Mouse (Mus musculus) heart, embryonic 10.5 days (tissue): ENCODE measurements around the gene Eps8. TPM values are rescaled to one million over a fixed set of nuclear protein-coding genes. Genes with fewer than 3 reads are reported as not detected.
"Not testable (repeated sequence)": the region's sequence is repeated elsewhere in the genome, so short reads cannot be mapped to it uniquely, and the experiment has no call there.

Experiments used
- DNase-seq: peaks from one replicate; pipeline ENCODE4 v3.0.0-alpha.2; 2017; ENCODE audit warnings: low spot score
- H3K27ac ChIP-seq: fragments of 300-500 bp; sonication (generic); 2 replicates; pipeline ENCODE4 v1.5.1; 2016; ENCODE audit warnings: mild to moderate bottlenecking
- H3K27me3 ChIP-seq: fragments of 300-500 bp; sonication (generic); 2 replicates; pipeline ENCODE4 v1.6.1; 2016; ENCODE audit warnings: mild to moderate bottlenecking; ENCODE audit not compliant: poor library complexity, insufficient read depth, severe bottlenecking
- H3K36me3 ChIP-seq: fragments of 300-500 bp; sonication (generic); 2 replicates; pipeline ENCODE4 v1.6.1; 2016; ENCODE audit warnings: mild to moderate bottlenecking, moderate library complexity
- H3K4me1 ChIP-seq: fragments of 300-500 bp; sonication (generic); 2 replicates; pipeline ENCODE4 v1.6.1; 2016; ENCODE audit warnings: mild to moderate bottlenecking
- H3K4me3 ChIP-seq: fragments of 300-500 bp; sonication (generic); 2 replicates; pipeline ENCODE4 v1.5.1; 2016; ENCODE audit warnings: mild to moderate bottlenecking, moderate library complexity
- H3K9me3 ChIP-seq: fragments of 300-500 bp; sonication (generic); 2 replicates; pipeline ENCODE4 v1.6.1; 2016; ENCODE audit warnings: mild to moderate bottlenecking, moderate library complexity
- WGBS: fragments of 180-500 bp; shearing (Covaris S2); methylation state at CpG from one replicate; pipeline ENCODE4 v1.1.7; 2016; 5-methylcytosine and 5-hydroxymethylcytosine counted together
- polyA plus RNA-seq: library from polyadenylated mRNA; unstranded; fragments of >200 nt; fragmentation: Nextera tagmentation; extraction: Ambion mirVana; gene quantifications from 2 replicates; pipeline ENCODE4 v1.2.1, GENCODE M21; 2016

Eps8 gene
- polyA plus RNA-seq, 1 experiment from 2014 or later: 16.3 TPM

DNA sequence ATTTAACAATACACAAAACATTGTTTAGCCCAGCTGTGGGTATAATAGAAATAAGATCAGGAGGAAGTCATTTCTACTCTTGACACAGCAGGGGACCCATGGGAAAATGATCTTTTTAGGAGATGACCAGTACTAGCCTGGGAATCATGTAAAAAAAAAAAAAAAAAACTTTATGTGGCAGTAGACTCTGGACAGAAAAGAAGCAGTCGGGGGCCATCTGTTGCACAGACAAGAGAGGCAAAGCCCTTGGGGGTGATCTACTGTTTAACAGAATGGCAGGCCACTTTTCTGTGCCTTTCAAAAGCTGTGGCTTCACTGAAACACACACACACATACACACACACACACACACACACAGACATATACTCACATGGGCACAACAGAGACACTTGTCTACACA is 159.9 kb downstream of the Eps8 start:
- no peaks in the 10 kb centered on the region for H3K27me3 ChIP-seq
- no peak for DNase-seq
- H3K27ac ChIP-seq: no peak overlapping the region
- H3K9me3 ChIP-seq: no peaks in the 10 kb centered on the region
- H3K4me3 ChIP-seq: no peak overlapping the region
- H3K4me1 ChIP-seq: no peaks in the 10 kb centered on the region; the same call in 1 of the 2 replicates
- 87% methylated on average over 1 of the region's 1 CpGs for WGBS
- H3K36me3 ChIP-seq: 0 out of 2 replicates have a peak, but pooled peaks cover 3% of the 10 kb centered on the region

DNA sequence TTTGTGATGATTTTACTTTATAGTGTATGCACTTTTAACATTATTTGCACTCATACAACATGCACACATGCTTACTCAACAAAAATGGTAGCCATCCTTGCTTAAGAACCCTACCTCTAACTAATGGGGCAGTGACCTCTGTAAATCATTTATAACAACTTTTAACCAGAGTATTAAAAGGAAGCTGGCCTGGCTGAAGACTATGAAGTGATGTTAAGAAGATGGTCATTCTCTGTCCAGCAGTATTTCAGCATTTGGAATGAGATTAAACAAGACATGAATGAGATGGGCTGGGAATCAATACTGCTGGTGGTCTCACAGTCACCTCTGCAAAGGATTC is 160.6 kb downstream of the Eps8 start:
- DNase-seq: no peak
- Histone ChIP-seq H3K4me3 (no peak overlapping the region), H3K36me3 (0 out of 2 replicates have a peak, but pooled peaks cover 3% of the 10 kb centered on the region), H3K4me1 (no peaks in the 10 kb centered on the region; the same call in 1 of the 2 replicates), H3K27me3 (no peaks in the 10 kb centered on the region), H3K9me3 (no peaks in the 10 kb centered on the region), H3K27ac (no peak overlapping the region)

DNA sequence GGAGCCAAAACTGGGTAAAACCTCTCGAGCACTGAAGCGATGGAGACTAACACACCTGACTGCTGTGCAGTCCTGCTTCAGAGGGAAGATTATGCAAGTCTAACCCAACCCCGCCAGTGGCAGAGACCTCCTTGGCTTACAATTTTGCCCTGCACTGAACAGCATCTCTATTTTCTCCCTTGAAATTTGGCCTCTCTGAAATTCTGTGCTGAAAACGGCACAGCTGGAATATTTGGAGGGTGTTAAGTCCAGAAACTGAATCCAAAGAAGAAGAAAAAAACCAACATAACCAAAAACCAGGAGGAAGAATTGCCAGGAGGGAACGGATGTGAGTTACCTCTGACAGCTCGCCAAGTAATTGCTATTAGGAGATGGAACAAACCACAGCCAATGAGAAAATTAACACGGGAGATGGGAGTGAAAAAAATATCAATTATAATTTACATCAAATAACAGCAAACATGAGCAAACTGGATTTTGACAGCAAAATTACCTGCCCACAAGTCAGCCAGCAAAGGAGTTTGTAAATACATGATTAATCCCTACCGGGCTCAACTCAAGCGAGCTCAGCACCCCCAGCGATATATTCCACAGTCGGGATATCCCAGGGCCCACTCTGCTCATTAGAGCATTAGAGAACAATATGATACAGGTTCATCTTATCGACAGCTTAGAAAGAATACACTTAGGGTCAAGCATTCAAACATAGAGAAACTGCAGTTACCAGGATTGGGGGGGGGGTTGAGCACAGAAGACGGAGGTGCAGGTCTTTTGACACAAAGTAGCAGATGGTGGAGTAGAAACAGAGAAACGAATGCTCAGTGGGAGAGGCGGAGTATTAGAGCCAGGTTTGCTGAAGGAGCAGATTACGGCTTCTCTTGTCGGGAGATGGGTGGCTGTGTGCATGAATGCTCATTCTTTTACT is 161.2 kb downstream of the Eps8 start:
- Histone ChIP-seq H3K4me3 (no peak overlapping the region), H3K27ac (no peak overlapping the region), H3K27me3 (no peaks in the 10 kb centered on the region), H3K36me3 (0 out of 2 replicates have a peak, but pooled peaks cover 3% of the 10 kb centered on the region), H3K4me1 (no peaks in the 10 kb centered on the region; the same call in 1 of the 2 replicates), H3K9me3 (no peaks in the 10 kb centered on the region)
- WGBS: 84% methylated on average over 17 of the region's 17 CpGs
- peak; percentile 58 for DNase-seq

DNA sequence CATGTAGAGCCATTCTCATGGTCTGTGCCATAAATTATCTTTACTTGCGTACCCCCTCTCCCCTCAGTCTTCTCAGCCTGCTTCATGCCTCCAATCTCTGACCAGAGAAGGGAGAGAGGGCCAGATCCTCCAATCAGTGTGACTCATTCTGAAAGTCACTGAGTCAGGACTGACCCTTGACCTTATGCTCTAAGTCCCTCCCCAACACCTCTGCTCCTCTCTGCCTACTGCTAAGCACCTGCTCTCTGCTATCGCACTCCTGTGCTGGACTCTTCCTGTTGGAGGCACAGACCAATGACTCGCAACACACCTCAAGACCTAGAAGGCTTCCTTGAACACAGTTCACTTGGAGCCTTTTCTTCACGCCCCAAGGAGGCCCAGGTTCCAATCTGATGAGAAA is 162.1 kb downstream of the Eps8 start:
- H3K4me1 ChIP-seq: peaks cover under 1% of the 10 kb centered on the region; the same call in 1 of the 2 replicates
- H3K4me3 ChIP-seq: no peak overlapping the region
- no peaks in the 10 kb centered on the region for H3K9me3 ChIP-seq
- DNase-seq: peak; percentile 61
- no peaks in the 10 kb centered on the region for H3K27me3 ChIP-seq
- H3K27ac ChIP-seq: no peak overlapping the region
- H3K36me3 ChIP-seq: 0 out of 2 replicates have a peak, but pooled peaks cover 3% of the 10 kb centered on the region
- WGBS: 90% methylated on average over 4 of the region's 4 CpGs

DNA sequence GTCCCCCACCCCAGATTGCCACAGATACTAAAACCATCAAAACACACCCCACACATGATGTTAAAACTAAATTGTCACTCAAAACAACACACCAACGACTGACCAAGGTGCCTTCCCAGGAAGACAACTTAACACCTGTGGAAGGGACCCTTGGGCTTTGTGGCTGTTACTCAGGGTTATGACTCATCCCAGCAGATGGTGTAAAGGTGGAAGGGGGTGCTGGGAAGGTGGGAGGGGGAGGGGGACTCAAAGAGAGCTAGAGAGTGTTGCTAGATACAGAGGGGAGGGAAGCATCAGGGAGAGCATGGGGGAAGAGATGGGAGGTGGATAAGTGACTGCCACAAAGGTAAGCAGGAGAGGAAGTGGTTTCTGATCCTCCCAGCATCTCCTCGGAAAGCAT is 163.0 kb downstream of the Eps8 start:
- Histone ChIP-seq H3K9me3 (no peaks in the 10 kb centered on the region), H3K4me1 (peaks cover 8% of the 10 kb centered on the region; the same call in 1 of the 2 replicates), H3K4me3 (no peak overlapping the region), H3K27ac (no peak overlapping the region), H3K36me3 (no peaks in the 10 kb centered on the region), H3K27me3 (no peaks in the 10 kb centered on the region)
- peak; percentile 19 for DNase-seq
- WGBS: 53% methylated on average over 2 of the region's 2 CpGs

DNA sequence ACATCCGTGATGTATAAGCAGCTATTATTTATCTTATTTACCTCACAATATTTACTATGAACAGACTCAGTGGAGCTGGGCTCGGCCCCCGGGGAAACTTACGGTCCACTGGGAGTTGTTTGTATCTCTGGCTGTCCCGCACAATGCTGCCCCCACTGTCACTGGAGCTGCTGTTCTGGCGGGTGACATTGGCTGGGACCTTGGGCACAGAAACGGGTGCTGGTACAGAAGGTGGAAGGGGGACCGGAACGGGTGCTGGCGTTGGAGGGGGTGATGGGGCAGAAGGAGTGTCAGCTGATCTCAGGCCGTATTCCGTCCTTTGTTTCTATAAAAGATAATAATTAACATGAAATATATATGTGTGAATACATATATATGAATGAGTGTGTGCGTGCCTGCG is 164.6 kb downstream of the Eps8 start:
- H3K27me3 ChIP-seq: no peaks in the 10 kb centered on the region
- no peaks in the 10 kb centered on the region for H3K9me3 ChIP-seq
- DNase-seq: no peak
- no peak overlapping the region for H3K4me3 ChIP-seq
- no peak overlapping the region for H3K27ac ChIP-seq
- WGBS: 90% methylated on average over 14 of the region's 14 CpGs
- no peaks in the 10 kb centered on the region for H3K36me3 ChIP-seq
- H3K4me1 ChIP-seq: peaks cover 10% of the 10 kb centered on the region; the same call in 1 of the 2 replicates

DNA sequence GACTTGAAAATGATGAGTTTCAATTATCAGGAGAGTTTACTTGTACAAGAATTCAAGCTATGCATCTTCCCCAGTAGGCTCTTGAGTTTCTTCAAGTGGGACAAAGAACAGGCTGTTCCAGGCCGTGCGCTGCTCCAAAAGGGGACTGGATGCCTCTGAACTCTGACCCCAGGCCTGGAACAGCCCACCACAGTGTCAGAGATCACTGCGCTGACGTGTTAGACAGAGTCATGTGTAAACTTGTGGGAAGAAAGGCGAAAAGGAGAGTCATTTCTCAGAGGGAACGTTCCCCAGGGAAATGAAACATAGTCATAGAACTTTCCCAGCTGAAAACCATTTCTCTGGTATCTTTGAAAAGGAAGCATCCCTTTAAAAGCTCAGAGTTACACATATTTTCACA is 167.2 kb downstream of the Eps8 start:
- H3K4me3 ChIP-seq: no peak overlapping the region
- peaks cover 28% of the 10 kb centered on the region for H3K4me1 ChIP-seq
- no peaks in the 10 kb centered on the region for H3K36me3 ChIP-seq
- H3K27me3 ChIP-seq: 0 out of 2 replicates have a peak, but pooled peaks cover 17% of the 10 kb centered on the region
- no peaks in the 10 kb centered on the region for H3K9me3 ChIP-seq
- DNase-seq: peak; percentile 83
- WGBS: 29% methylated on average over 6 of the region's 6 CpGs
- no peak overlapping the region for H3K27ac ChIP-seq

DNA sequence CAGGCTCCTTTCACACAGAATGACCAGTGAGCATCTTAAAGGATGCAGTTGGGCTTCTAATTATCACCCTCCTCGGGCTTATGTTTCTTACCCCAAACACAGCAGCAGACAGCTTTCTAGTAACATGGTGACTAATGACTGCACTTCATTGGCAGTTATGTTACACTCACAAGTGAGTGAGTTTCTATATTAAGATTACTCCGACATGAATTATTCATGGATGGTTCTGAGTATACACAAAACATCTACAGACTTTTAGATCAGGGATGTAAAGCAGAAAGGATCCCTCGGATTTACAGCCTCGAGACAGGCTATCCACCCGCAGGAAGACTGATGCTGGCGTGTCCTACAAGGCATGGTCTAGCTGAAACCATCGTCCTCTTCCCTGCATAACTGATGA is 171.8 kb downstream of the Eps8 start:
- H3K4me3 ChIP-seq: no peak overlapping the region
- no peak for DNase-seq
- peaks cover 28% of the 10 kb centered on the region for H3K4me1 ChIP-seq
- no peaks in the 10 kb centered on the region for H3K9me3 ChIP-seq
- H3K27me3 ChIP-seq: 0 out of 2 replicates have a peak, but pooled peaks cover 17% of the 10 kb centered on the region
- peaks cover 16% of the 10 kb centered on the region; the same call in 1 of the 2 replicates for H3K36me3 ChIP-seq
- no peak overlapping the region for H3K27ac ChIP-seq
- 87% methylated on average over 7 of the region's 7 CpGs for WGBS

DNA sequence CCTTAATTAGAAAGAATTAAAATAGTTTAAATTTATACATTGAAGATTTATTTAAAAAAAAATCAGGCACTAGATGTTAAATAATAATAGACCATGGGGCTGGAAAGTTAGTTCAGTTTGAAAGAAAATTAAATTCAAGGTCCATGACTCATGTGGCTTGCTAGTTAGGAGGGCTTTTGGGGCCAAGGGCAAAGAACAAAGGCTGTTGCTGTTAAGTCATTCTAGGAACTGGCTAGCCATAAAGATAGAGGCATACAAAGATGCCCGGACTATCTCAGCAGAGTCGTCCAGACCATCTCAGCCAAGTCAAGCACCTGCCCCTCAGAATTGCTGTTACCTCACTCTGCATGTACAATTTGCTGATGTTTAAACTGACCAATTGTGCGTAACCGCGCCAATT is 179.0 kb downstream of the Eps8 start:
- WGBS: 91% methylated on average over 5 of the region's 5 CpGs
- DNase-seq, H3K4me1 ChIP-seq, H3K27me3 ChIP-seq, H3K4me3 ChIP-seq, H3K27ac ChIP-seq, H3K9me3 ChIP-seq: not testable (repeated sequence)
- peaks cover 20% of the 10 kb centered on the region for H3K36me3 ChIP-seq

DNA sequence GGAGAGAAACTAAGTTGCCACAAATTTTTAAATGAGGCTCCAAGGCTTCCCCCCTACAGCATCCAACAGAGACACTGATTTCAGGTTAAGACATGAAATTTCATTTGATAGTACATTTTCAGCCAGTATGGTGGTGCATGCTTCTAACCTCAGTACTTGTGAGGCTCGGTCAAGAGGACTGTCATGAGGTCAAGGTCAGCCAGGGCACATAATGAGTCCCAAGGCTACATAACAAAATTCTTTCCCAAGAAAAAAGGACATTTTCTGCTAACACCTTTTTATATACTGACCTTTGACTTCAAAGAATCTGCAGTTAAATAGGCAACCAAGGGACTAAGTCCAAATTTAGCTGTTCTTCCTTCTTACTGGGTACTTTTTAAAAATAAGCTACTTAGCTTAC is 181.2 kb downstream of the Eps8 start:
- peaks cover 11% of the 10 kb centered on the region for H3K4me1 ChIP-seq
- H3K27me3 ChIP-seq: no peaks in the 10 kb centered on the region
- no peaks in the 10 kb centered on the region for H3K9me3 ChIP-seq
- H3K36me3 ChIP-seq: peaks cover 9% of the 10 kb centered on the region
- no peak overlapping the region for H3K27ac ChIP-seq
- H3K4me3 ChIP-seq: no peak overlapping the region
- WGBS: 71% methylated on average over 1 of the region's 1 CpGs
- DNase-seq: no peak

DNA sequence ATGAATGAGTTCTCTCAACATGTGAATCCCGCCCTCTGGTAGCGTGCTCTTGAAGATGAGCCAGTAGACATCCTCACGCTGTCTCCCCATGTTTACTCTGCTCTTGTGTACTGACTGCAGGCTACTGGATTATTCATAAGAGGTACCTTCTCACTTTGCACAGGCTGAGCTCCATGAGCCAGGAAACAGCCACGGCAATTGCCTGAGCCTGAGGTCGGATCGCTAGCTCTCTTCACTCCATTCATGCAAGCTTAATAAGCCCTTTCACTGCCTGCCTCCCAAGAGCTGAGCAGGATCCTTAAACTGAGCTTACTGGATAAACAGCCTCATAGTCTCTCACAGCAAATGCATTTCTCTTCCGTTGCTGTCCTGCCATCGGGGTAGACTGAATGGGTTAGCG is 182.5 kb downstream of the Eps8 start:
- Histone ChIP-seq H3K27me3 (no peaks in the 10 kb centered on the region), H3K27ac (no peak overlapping the region; the same call in 1 of the 2 replicates), H3K36me3 (peaks cover 9% of the 10 kb centered on the region), H3K9me3 (no peaks in the 10 kb centered on the region), H3K4me3 (no peak overlapping the region), H3K4me1 (peaks cover 13% of the 10 kb centered on the region)
- no peak for DNase-seq
- 90% methylated on average over 9 of the region's 9 CpGs for WGBS

DNA sequence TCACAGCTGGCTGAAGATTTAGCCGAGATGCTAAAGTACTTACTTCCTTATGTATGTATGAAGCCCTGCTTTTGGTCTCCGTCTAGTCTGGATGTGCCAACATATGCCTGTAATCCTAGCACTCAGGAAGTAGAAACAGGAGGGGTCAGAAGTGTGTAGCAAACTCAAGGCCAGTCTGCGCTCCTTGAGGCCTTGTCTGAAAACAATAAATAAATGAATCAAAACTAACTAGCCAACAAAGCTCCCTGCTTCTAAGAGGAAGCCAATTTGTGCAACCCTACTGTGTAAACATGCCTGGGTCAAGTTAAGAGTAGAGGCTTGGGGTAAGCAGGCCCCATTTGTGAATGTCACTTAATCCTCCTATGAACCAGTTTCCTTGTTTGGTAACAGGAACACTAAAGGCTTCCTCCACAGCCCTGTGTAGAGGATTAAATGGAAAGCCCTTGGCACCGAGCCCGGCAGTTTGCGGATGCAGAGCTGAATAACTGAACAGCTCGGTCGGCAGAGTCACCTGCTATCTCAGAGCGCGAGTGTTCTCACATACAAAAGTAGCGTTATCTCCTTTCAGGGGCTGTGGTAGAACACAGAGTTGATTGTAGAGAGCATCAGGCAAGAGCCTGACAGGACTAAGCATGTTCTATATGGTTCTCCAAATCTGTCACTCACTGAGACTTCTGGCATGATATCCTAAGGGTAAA is 183.6 kb downstream of the Eps8 start:
- Histone ChIP-seq H3K27ac (peak overlapping the region; percentile 86), H3K4me3 (no peak overlapping the region), H3K4me1 (peaks cover 16% of the 10 kb centered on the region), H3K27me3 (no peaks in the 10 kb centered on the region), H3K9me3 (no peaks in the 10 kb centered on the region), H3K36me3 (peaks cover 2% of the 10 kb centered on the region; the same call in 1 of the 2 replicates)
- WGBS: 31% methylated on average over 11 of the region's 11 CpGs
- DNase-seq: peak; percentile 90

DNA sequence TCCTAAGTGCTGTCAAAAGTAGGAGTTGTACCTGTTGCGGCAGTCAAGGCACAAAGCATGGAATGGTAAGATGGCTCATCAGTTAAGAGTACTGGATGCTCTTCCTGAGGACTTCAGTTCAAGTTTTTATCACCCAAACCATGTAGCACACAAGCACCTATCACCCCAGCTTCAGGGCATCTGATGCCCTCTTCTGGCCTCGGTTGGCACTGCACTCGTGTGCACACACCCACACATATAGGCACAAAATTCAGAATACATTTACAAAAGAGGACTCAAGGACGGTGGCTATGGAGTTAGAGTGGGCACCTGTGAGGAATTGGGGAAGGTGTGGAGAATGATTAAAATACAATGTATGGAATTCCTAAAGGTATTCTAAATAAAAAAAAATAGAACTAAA is 185.1 kb downstream of the Eps8 start:
- no peaks in the 10 kb centered on the region for H3K36me3 ChIP-seq
- DNase-seq: no peak
- no peak overlapping the region for H3K27ac ChIP-seq
- no peak overlapping the region for H3K4me3 ChIP-seq
- 94% methylated on average over 4 of the region's 4 CpGs for WGBS
- no peaks in the 10 kb centered on the region for H3K9me3 ChIP-seq
- no peaks in the 10 kb centered on the region for H3K27me3 ChIP-seq
- peaks cover 23% of the 10 kb centered on the region for H3K4me1 ChIP-seq
